In the genomic region with DNA sequence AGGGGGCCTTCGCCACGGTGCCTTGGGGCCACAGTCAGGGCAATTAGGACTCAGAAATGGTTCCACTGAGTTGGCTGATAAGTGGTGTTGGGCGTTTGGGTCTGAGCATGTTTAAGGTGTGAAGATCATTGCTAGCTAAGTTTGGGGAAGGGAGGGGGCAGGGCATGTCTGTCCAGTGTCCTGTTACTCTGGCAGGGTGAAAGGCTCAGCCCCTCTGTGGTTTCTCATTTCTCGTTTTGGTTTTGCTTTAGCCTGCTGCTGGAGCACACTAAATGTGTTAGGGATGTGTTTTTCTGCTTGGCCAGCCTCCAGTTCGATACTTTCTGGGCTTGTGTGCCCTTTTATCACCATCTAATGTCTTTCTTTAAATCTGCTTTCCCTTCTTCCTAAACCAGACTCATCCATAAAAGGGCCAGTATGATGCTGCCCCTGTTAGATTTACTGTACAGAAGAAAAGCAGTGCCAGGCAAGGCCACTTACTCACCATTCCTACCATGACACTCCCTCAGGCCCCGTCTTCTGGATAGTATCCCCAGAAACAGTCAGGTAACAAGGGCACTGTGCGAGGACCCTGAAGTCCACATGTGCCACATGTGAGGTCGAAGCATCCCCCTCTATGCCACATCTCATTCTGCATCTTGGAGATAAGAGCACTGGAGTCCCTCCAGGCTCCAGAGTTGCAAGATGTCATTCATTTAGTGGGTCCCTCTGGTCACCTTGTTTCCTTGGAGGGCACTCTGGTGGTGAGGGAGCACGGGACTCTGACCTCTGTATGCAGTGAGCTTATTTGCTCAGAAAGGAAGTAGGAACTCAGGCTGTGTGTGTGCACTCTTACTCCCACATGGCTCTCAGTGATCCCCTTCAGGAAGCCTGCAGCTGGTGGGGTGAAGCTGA, we compare ENCODE assay signal across 8 mouse cellular contexts. TPM values are rescaled to one million over a fixed set of nuclear protein-coding genes. Genes with fewer than 3 reads are reported as not detected.
DNase-seq lines count a peak whose midpoint lies in the region; ATAC-seq and TF ChIP-seq lines count a peak whose summit lies in the region.

No protein-coding gene starts in this region.

- H3K27me3 ChIP-seq in testis, adult 2 months (ENCODE audit: control insufficient read depth, insufficient read depth, low read length) = no peaks in the 10 kb centered on the region
- no peaks in the 10 kb centered on the region for H3K27me3 ChIP-seq in liver, embryonic 16.5 days (ENCODE audit: control insufficient read depth, insufficient read depth, low read depth, low read length)

- TF ChIP-seq CTCF in testis, adult 2 months (IDR thresholded peaks at IDR 0.05; ENCODE audit: control insufficient read depth, insufficient read depth, insufficient replicate concordance, low read depth, low read length) = no peak

- no peak for ATAC-seq in liver, embryonic 16.5 days (ENCODE audit: low read depth)

- no peaks in the 10 kb centered on the region for H3K9me3 ChIP-seq in liver, embryonic 16.5 days (replicated peaks; ENCODE audit: control insufficient read depth, low read length)

- no peaks in the 10 kb centered on the region; the same call in 1 of the 2 replicates for H3K36me3 ChIP-seq in testis, adult 2 months (ENCODE audit: control insufficient read depth, insufficient read depth, low read length)
- no peaks in the 10 kb centered on the region for H3K36me3 ChIP-seq in liver, embryonic 16.5 days (ENCODE audit: control insufficient read depth, insufficient read depth)

- DNase-seq in gastrocnemius, adult 18-20 months (ENCODE audit: low spot score) = peak; percentile 57
- DNase-seq in gastrocnemius, postnatal 10 days = no peak
- DNase-seq in testis, postnatal 14 days (ENCODE audit: low spot score) = no peak
- DNase-seq in adrenal gland, adult 8-10 months = no peak
- DNase-seq in right cerebral cortex, adult 18-20 months = no peak
- no peak for DNase-seq in thymus, postnatal 10 days (ENCODE audit: low spot score in 2 of 2)

- no peak for TF ChIP-seq POLR2A in testis, adult 2 months (IDR thresholded peaks at IDR 0.05; ENCODE audit: control insufficient read depth, low read depth, low read length)

- 12% methylated on average over 9 of the region's 9 CpGs for WGBS in liver, embryonic 16.5 days (ENCODE audit: insufficient replicate concordance)

- H3K4me1 ChIP-seq in testis, adult 2 months (ENCODE audit: control insufficient read depth, insufficient read depth, low read length) = peaks cover 14% of the 10 kb centered on the region
- peaks cover 40% of the 10 kb centered on the region for H3K4me1 ChIP-seq in liver, embryonic 16.5 days (ENCODE audit: control insufficient read depth, low read depth, low read length)

- no peak overlapping the region; the same call in 1 of the 2 replicates for H3K4me2 ChIP-seq in liver, embryonic 16.5 days (ENCODE audit: low read depth, low read length)

- H3K27ac ChIP-seq in testis, adult 2 months (ENCODE audit: control insufficient read depth, insufficient read depth, low read depth, low read length) = peak overlapping the region; percentile 26; the same call in 1 of the 2 replicates
- peak overlapping the region; percentile 15; the same call in 1 of the 2 replicates for H3K27ac ChIP-seq in liver, embryonic 16.5 days (ENCODE audit: low read length)

- no peak overlapping the region for H3K9ac ChIP-seq in liver, embryonic 16.5 days (ENCODE audit: low read depth, low read length)

- H3K4me3 ChIP-seq in testis, adult 2 months (ENCODE audit: control insufficient read depth, low read depth, low read length) = no peak overlapping the region
- no peak overlapping the region for H3K4me3 ChIP-seq in liver, embryonic 16.5 days (ENCODE audit: low read depth, low read length)

RNA-seq across cellular contexts. Expression of a gene that starts 15.8 kb away (rescaled TPM):
- 100 to 1,000 TPM; 416 to 422 TPM for total RNA-seq in gastrocnemius, adult 18-20 months (2021)
- total RNA-seq in gastrocnemius, postnatal 10 days (2021) = 100 to 1,000 TPM; 576 to 632 TPM
- 286 and 311 TPM in 2 replicates for polyA plus RNA-seq in testis, adult 2 months (2012; rRNA removed)
- polyA plus RNA-seq in liver, embryonic 16.5 days (2015; fragmentation: Nextera tagmentation; extraction: Ambion mirVana) = 135 and 146 TPM in 2 replicates
- total RNA-seq in adrenal gland, adult 8-10 months (2022) = 100 to 1,000 TPM; 357 to 412 (median 388) TPM
